Mouse (Mus musculus) CH12.LX (cell line): ENCODE results near the gene Hist1h2bf. TPM values are rescaled to one million over a fixed set of nuclear protein-coding genes. Genes with fewer than 3 reads are reported as not detected.
A peak's percentile ranks its signal among the peaks of the same experiment; 100 is the strongest.

ENCODE experiments used
- DNase-seq: peaks from one replicate; pipeline ENCODE4 v3.0.0-alpha.2; 2013; ENCODE audit errors: extremely low read depth
- H3K27ac ChIP-seq: 2 replicates; pipeline ENCODE4 v1.5.1; 2012; ENCODE audit warnings: low read depth, mild to moderate bottlenecking, control low read depth, moderate library complexity; ENCODE audit not compliant: insufficient read depth
- H3K27me3 ChIP-seq: replicated peaks from 2 replicates; pipeline ENCODE3; 2012; ENCODE audit warnings: inconsistent platforms
- H3K36me3 ChIP-seq, 2 experiments: replicated peaks in 1 of 2; 2 replicates each; pipeline versions ENCODE3 to v1.6.1; 2012; ENCODE audit warnings: inconsistent platforms in 1 of 2, low read length in 1 of 2, mild to moderate bottlenecking in 1 of 2, mixed read lengths in 1 of 2, moderate library complexity in 1 of 2; ENCODE audit not compliant: control insufficient read depth in 1 of 2, insufficient read depth in 1 of 2
- H3K4me1 ChIP-seq, 2 experiments: 2 replicates each; pipeline ENCODE4 v1.6.1; 2012; ENCODE audit warnings: inconsistent platforms in 1 of 2, moderate library complexity in 1 of 2; ENCODE audit not compliant: insufficient read depth in 2 of 2, control insufficient read depth in 1 of 2
- H3K4me2 ChIP-seq: 2 replicates; pipeline ENCODE4 v1.6.1; 2012; ENCODE audit warnings: low read depth, mild to moderate bottlenecking, control low read depth; ENCODE audit not compliant: poor library complexity, insufficient read depth, severe bottlenecking
- H3K4me3 ChIP-seq, 3 experiments: fragments of 150-350 bp in 1 of 3; sonication (generic) in 1 of 3; replicated peaks in 1 of 3; 2 replicates each; pipeline versions ENCODE3 to v1.5.1; 2011 to 2012; ENCODE audit warnings: low read depth in 2 of 3, low read length in 2 of 3, mild to moderate bottlenecking in 2 of 3, moderate library complexity in 2 of 3, control low read depth in 1 of 3, improper control_type of control experiment in 1 of 3, inconsistent platforms in 1 of 3, mixed read lengths in 1 of 3; ENCODE audit not compliant: poor library complexity in 1 of 3
- H3K79me2 ChIP-seq: replicated peaks from 2 replicates; pipeline ENCODE4 v1.6.1; 2012; ENCODE audit warnings: mild to moderate bottlenecking, moderate library complexity; ENCODE audit not compliant: control insufficient read depth, poor library complexity, insufficient read depth, severe bottlenecking; ENCODE audit errors: extremely low read depth
- H3K9ac ChIP-seq: 2 replicates; pipeline ENCODE4 v1.6.1; 2012; ENCODE audit warnings: low read depth, mild to moderate bottlenecking, control low read depth, moderate library complexity; ENCODE audit not compliant: insufficient read depth
- H3K9me3 ChIP-seq: replicated peaks from 2 replicates; pipeline ENCODE3; 2012; ENCODE audit warnings: low read length, inconsistent platforms, mixed read lengths
- BHLHE40 ChIP-seq: IDR thresholded peaks from 2 replicates; pipeline ENCODE4 v1.6.1; 2011; ENCODE audit warnings: mild to moderate bottlenecking, low read depth, low read length, improper control_type of control experiment
- CTCF ChIP-seq, 2 experiments: IDR thresholded peaks in 1 of 2; conservative IDR thresholded peaks in 1 of 2; 2 replicates each; pipeline ENCODE4 v1.5.1; 2011 to 2012; ENCODE audit warnings: low read depth in 2 of 2, low read length in 2 of 2, improper control_type of control experiment in 1 of 2, inconsistent platforms in 1 of 2, mild to moderate bottlenecking in 1 of 2, moderate library complexity in 1 of 2
- E2F4 ChIP-seq: IDR thresholded peaks from 2 replicates; pipeline ENCODE4 v1.6.1; 2011; ENCODE audit warnings: low read depth, low read length, improper control_type of control experiment; ENCODE audit not compliant: insufficient replicate concordance
- ELF1 ChIP-seq: IDR thresholded peaks from 2 replicates; pipeline ENCODE4 v1.6.1; 2014; ENCODE audit warnings: low read depth, mild to moderate bottlenecking, inconsistent platforms, low read length, improper control_type of control experiment
- GABPA ChIP-seq: IDR thresholded peaks from 2 replicates; pipeline ENCODE4 v1.6.1; 2012; ENCODE audit warnings: low read depth, low read length, improper control_type of control experiment, inconsistent platforms; ENCODE audit not compliant: insufficient replicate concordance
- HCFC1 ChIP-seq: IDR thresholded peaks from 2 replicates; pipeline ENCODE4 v1.6.1; 2012; ENCODE audit warnings: low read depth, mild to moderate bottlenecking, inconsistent platforms, low read length, improper control_type of control experiment
- IRF4 ChIP-seq: IDR thresholded peaks from 2 replicates; pipeline ENCODE4 v1.6.1; 2014; ENCODE audit warnings: low read depth, mild to moderate bottlenecking, inconsistent platforms, low read length, improper control_type of control experiment
- JUN ChIP-seq: IDR thresholded peaks from 2 replicates; pipeline ENCODE4 v1.6.1; 2011; ENCODE audit warnings: low read depth, mild to moderate bottlenecking, low read length, improper control_type of control experiment, moderate library complexity; ENCODE audit not compliant: insufficient read depth
- JUND ChIP-seq: conservative IDR thresholded peaks from 2 replicates; pipeline ENCODE4 v1.6.1; 2011; ENCODE audit warnings: low read depth, low read length, improper control_type of control experiment
- KAT2A ChIP-seq: IDR thresholded peaks from 2 replicates; pipeline ENCODE4 v1.6.1; 2012; ENCODE audit warnings: low read length, improper control_type of control experiment, inconsistent platforms; ENCODE audit not compliant: insufficient replicate concordance
- MAFK ChIP-seq: IDR thresholded peaks from 2 replicates; pipeline ENCODE4 v1.6.1; 2011; ENCODE audit warnings: low read length, improper control_type of control experiment; ENCODE audit not compliant: insufficient replicate concordance
- MAX ChIP-seq: IDR thresholded peaks from 2 replicates; pipeline ENCODE4 v1.6.1; 2011; ENCODE audit warnings: low read length, improper control_type of control experiment
- MAZ ChIP-seq: IDR thresholded peaks from 2 replicates; pipeline ENCODE4 v1.6.1; 2012; ENCODE audit warnings: low read depth, mild to moderate bottlenecking, inconsistent platforms, low read length, improper control_type of control experiment, moderate library complexity
- MXI1 ChIP-seq: IDR thresholded peaks from 2 replicates; pipeline ENCODE4 v1.6.1; 2011; ENCODE audit warnings: mild to moderate bottlenecking, low read depth, low read length, improper control_type of control experiment
- MYC ChIP-seq: IDR thresholded peaks from 2 replicates; pipeline ENCODE4 v1.6.1; 2011; ENCODE audit warnings: low read depth, mild to moderate bottlenecking, improper control_type of control experiment, low read length
- NELFE ChIP-seq: IDR thresholded peaks from 2 replicates; pipeline ENCODE4 v1.6.1; 2011; ENCODE audit warnings: low read depth, low read length, improper control_type of control experiment
- NRF1 ChIP-seq: IDR thresholded peaks from 2 replicates; pipeline ENCODE4 v1.6.1; 2014; ENCODE audit warnings: low read depth, mild to moderate bottlenecking, inconsistent platforms, low read length, improper control_type of control experiment, moderate library complexity
- PAX5 ChIP-seq: IDR thresholded peaks from 2 replicates; pipeline ENCODE4 v1.6.1; 2012; ENCODE audit warnings: low read length, inconsistent platforms, mixed read lengths
- POLR2AphosphoS2 ChIP-seq: IDR thresholded peaks from 2 replicates; pipeline ENCODE4 v1.6.1; 2011; ENCODE audit warnings: low read depth, low read length, improper control_type of control experiment
- RAD21 ChIP-seq: IDR thresholded peaks from 2 replicates; pipeline ENCODE4 v1.6.1; 2011; ENCODE audit warnings: low read depth, mild to moderate bottlenecking, low read length, improper control_type of control experiment, moderate library complexity
- SIN3A ChIP-seq: IDR thresholded peaks from 2 replicates; pipeline ENCODE4 v1.6.1; 2012; ENCODE audit warnings: low read length, improper control_type of control experiment, inconsistent platforms
- SMC3 ChIP-seq: IDR thresholded peaks from 2 replicates; pipeline ENCODE4 v1.6.1; 2011; ENCODE audit warnings: low read depth, low read length, improper control_type of control experiment
- TBP ChIP-seq: conservative IDR thresholded peaks from 2 replicates; pipeline ENCODE4 v1.6.1; 2011; ENCODE audit warnings: low read depth, low read length, improper control_type of control experiment
- TCF12 ChIP-seq: IDR thresholded peaks from 2 replicates; pipeline ENCODE4 v1.6.1; 2014; ENCODE audit warnings: low read depth, mild to moderate bottlenecking, inconsistent platforms, low read length, improper control_type of control experiment
- USF1 ChIP-seq: IDR thresholded peaks from 2 replicates; pipeline ENCODE4 v1.6.1; 2014; ENCODE audit warnings: low read depth, mild to moderate bottlenecking, inconsistent platforms, low read length, improper control_type of control experiment
- USF2 ChIP-seq: conservative IDR thresholded peaks from 2 replicates; pipeline ENCODE4 v1.6.1; 2011; ENCODE audit warnings: low read depth, low read length, improper control_type of control experiment
- ZC3H11A ChIP-seq: IDR thresholded peaks from 2 replicates; pipeline ENCODE4 v1.6.1; 2012; ENCODE audit warnings: low read depth, mild to moderate bottlenecking, inconsistent platforms, low read length, improper control_type of control experiment
- ZMIZ1 ChIP-seq: IDR thresholded peaks from 2 replicates; pipeline ENCODE4 v1.6.1; 2012; ENCODE audit warnings: low read depth, mild to moderate bottlenecking, inconsistent platforms, low read length, improper control_type of control experiment
- ZNF384 ChIP-seq: IDR thresholded peaks from 2 replicates; pipeline ENCODE4 v1.6.1; 2012; ENCODE audit warnings: low read depth, low read length, improper control_type of control experiment, inconsistent platforms
- dilution Hi-C: fragments of 300-500 bp; cut with MboI; formaldehyde crosslinking; loops from 2 replicates; pipeline ENCODE4 v1.14.3; 2020; ENCODE audit warnings: low sequenced_read_pairs; ENCODE audit not compliant: extremely low pct_unique_long_range_greater_than_20kb, extremely low pct_ligation_motif_present
- in situ Hi-C: fragments of 300-500 bp; cut with MboI; formaldehyde crosslinking; loops from 3 replicates; pipeline ENCODE4 v1.14.3; 2019; ENCODE audit warnings: low sequenced_read_pairs, low pct_ligation_motif_present, low pct_unique_long_range_greater_than_20kb, mixed read lengths
- polyA plus RNA-seq: library from polyadenylated mRNA; unstranded; fragments of >175 nt; gene quantifications from 2 replicates; pipeline ENCODE4 v1.2.1, GENCODE M21; 2012; ENCODE audit warnings: low read depth; ENCODE audit not compliant: insufficient read length
- total RNA-seq, 2 experiments: library from RNA; depleted of rRNA; stranded (reverse); fragments of 300-350 nt in 1 of 2; fragments of >200 nt in 1 of 2; gene quantifications; 2 replicates each; pipeline ENCODE4 v1.2.3; 2012 to 2014

Gene Hist1h2bf
- total and polyA plus RNA-seq, 3 experiments, result 1.7 to 1,243 (median 50.8) TPM

- Histone ChIP-seq H3K9me3 (no peaks in the 10 kb centered on the region), H3K27me3 (no peaks in the 10 kb centered on the region), H3K79me2 (no peaks in the 10 kb centered on the region), H3K27ac (peak within 1 kb of the TSS; percentile 87), H3K9ac (peak within 1 kb of the TSS; percentile 88), H3K4me2 (peak within 1 kb of the TSS; percentile 58), H3K36me3 (no peaks in the 10 kb centered on the region), H3K4me1 (peaks cover 0 to 15% of the 10 kb centered on the region in 2 experiments; a peak in 2 of 4 replicates), H3K4me3 (peak within 1 kb of the TSS; percentile 19 to 69 (median 46))
- in situ Hi-C loops (no loop called here), dilution Hi-C loops (no loop called here)
- DNase-seq, result peak; percentile 92
- TF ChIP-seq CTCF (conservative IDR thresholded peaks at IDR 0.05 in 1 of 2, IDR thresholded peaks at IDR 0.05 in 1 of 2; ENCODE audit: low read depth in 2 of 2, low read length in 2 of 2), result no peak
- no peak for TF ChIP-seq HCFC1
- no peak for TF ChIP-seq GABPA
- TF ChIP-seq POLR2AphosphoS2, result peak; percentile 5; the same call in 1 of the 2 replicates
- TF ChIP-seq IRF4, result no peak
- no peak for TF ChIP-seq ELF1
- TF ChIP-seq RAD21, result no peak
- peak; percentile 95 for TF ChIP-seq NELFE
- TF ChIP-seq TCF12, result peak; percentile 55
- no peak for TF ChIP-seq USF2
- TF ChIP-seq ZNF384, result 0 out of 2 replicates have a peak, but pooled peaks have one; percentile 24
- TF ChIP-seq KAT2A, result no peak
- TF ChIP-seq JUND, result peak; percentile 62; the same call in 1 of the 2 replicates
- peak; percentile 79; the same call in 1 of the 2 replicates for TF ChIP-seq MYC
- no peak for TF ChIP-seq E2F4
- TF ChIP-seq ZMIZ1, result peak; percentile 97
- TF ChIP-seq SIN3A, result no peak; the same call in none of the 2 replicates
- no peak for TF ChIP-seq SMC3
- TF ChIP-seq ZC3H11A, result no peak
- TF ChIP-seq MAX, result no peak
- no peak for TF ChIP-seq MAFK
- TF ChIP-seq JUN, result peak; percentile 15; the same call in 1 of the 2 replicates
- TF ChIP-seq PAX5, result no peak
- no peak for TF ChIP-seq NRF1
- TF ChIP-seq USF1, result no peak
- peak; percentile 99 for TF ChIP-seq TBP
- 0 out of 2 replicates have a peak, but pooled peaks have one; percentile 51 for TF ChIP-seq MXI1
- peak; percentile 26; the same call in 1 of the 2 replicates for TF ChIP-seq BHLHE40
- no peak for TF ChIP-seq MAZ
Observed at GRCm38 (mm10) chr13:23575271-23575851, 1.4 kb upstream of the Hist1h2bf start, which contains the start of gene Hist1h3d. Hist1h3d (plus strand) TSS chr13:23575763.
